Mouse (Mus musculus) ES-Bruce4 (cell line): ENCODE results near the gene Clec5a. TPM values are rescaled to one million over a fixed set of nuclear protein-coding genes. Genes with fewer than 3 reads are reported as not detected.
"Not testable (repeated sequence)": the region's sequence is repeated elsewhere in the genome, so short reads cannot be mapped to it uniquely, and the experiment has no call there.

Source experiments
- H3K27ac ChIP-seq: 2 replicates; pipeline ENCODE4 v1.5.1; 2012; ENCODE audit warnings: low read length, inconsistent platforms; ENCODE audit not compliant: insufficient read depth
- H3K27me3 ChIP-seq: 2 replicates; pipeline ENCODE4 v1.6.1; 2012; ENCODE audit warnings: mild to moderate bottlenecking, low read length, inconsistent platforms; ENCODE audit not compliant: control insufficient read depth, poor library complexity, insufficient read depth, severe bottlenecking
- H3K36me3 ChIP-seq: 2 replicates; pipeline ENCODE4 v1.6.1; 2012; ENCODE audit warnings: inconsistent platforms, mild to moderate bottlenecking, low read length, moderate library complexity; ENCODE audit not compliant: control insufficient read depth, poor library complexity, insufficient read depth, severe bottlenecking
- H3K4me1 ChIP-seq: one replicate; pipeline ENCODE4 v1.8.1; 2011; ENCODE audit warnings: low read length; ENCODE audit not compliant: control insufficient read depth, insufficient read depth
- H3K4me3 ChIP-seq: 2 replicates; pipeline ENCODE4 v1.5.1; 2011; ENCODE audit warnings: low read depth, mild to moderate bottlenecking, low read length
- H3K9ac ChIP-seq: 2 replicates; pipeline ENCODE4 v1.6.1; 2012; ENCODE audit warnings: low read depth, mild to moderate bottlenecking, inconsistent platforms; ENCODE audit not compliant: poor library complexity, severe bottlenecking
- H3K9me3 ChIP-seq: replicated peaks from 2 replicates; pipeline ENCODE4 v1.6.1; 2012; ENCODE audit warnings: mild to moderate bottlenecking, low read length, inconsistent platforms; ENCODE audit not compliant: control insufficient read depth, poor library complexity, insufficient read depth, severe bottlenecking
- CTCF ChIP-seq: IDR thresholded peaks from one replicate; pipeline ENCODE4 v1.8.1; 2011; ENCODE audit warnings: low read depth, low read length
- EP300 ChIP-seq: IDR thresholded peaks from 2 replicates; pipeline ENCODE4 v1.6.1; 2011; ENCODE audit warnings: low read depth, low read length; ENCODE audit not compliant: insufficient read depth
- POLR2A ChIP-seq: IDR thresholded peaks from one replicate; pipeline ENCODE4 v1.8.1; 2011; ENCODE audit warnings: low read length; ENCODE audit not compliant: insufficient read depth
- polyA plus RNA-seq: library from polyadenylated mRNA; stranded (reverse); fragments of >200 nt; gene quantifications from 2 replicates; pipeline ENCODE4 v1.2.4, GENCODE M21; 2011; ENCODE audit warnings: low read depth; ENCODE audit not compliant: missing spikeins, insufficient read depth, insufficient read length

Gene Clec5a
- polyA plus RNA-seq, 1 experiment: not detected

- Histone ChIP-seq H3K4me1 (no peaks in the 10 kb centered on the region), H3K27me3 (no peaks in the 10 kb centered on the region), H3K9ac (no peak overlapping the region), H3K36me3 (no peaks in the 10 kb centered on the region), H3K4me3 (no peak overlapping the region), H3K9me3 (no peaks in the 10 kb centered on the region), H3K27ac (no peak overlapping the region)
- no peak for TF ChIP-seq EP300
- no peak for TF ChIP-seq CTCF
- no peak for TF ChIP-seq POLR2A
Observed at GRCm38 (mm10) chr6:40610244-40610643, 24.6 kb upstream of the Clec5a start.

- no peaks in the 10 kb centered on the region for H3K36me3 ChIP-seq
- H3K27me3 ChIP-seq: no peaks in the 10 kb centered on the region
- H3K27ac ChIP-seq: no peak overlapping the region
Observed at GRCm38 (mm10) chr6:40607431-40607830, 21.8 kb upstream of the Clec5a start.

GRCm38 (mm10) chr6:40598546-40598945 is 12.9 kb upstream of the Clec5a start:
- not testable (repeated sequence) for H3K9me3 ChIP-seq, H3K36me3 ChIP-seq, H3K4me1 ChIP-seq, H3K9ac ChIP-seq, H3K27ac ChIP-seq, H3K27me3 ChIP-seq, H3K4me3 ChIP-seq

More at GRCm38 (mm10) chr6:40607431-40607830, 21.8 kb upstream of the Clec5a start:
- no peak for TF ChIP-seq EP300
- TF ChIP-seq CTCF: no peak
- no peak for TF ChIP-seq POLR2A
- Histone ChIP-seq H3K4me1 (no peaks in the 10 kb centered on the region), H3K4me3 (no peak overlapping the region), H3K9me3 (no peaks in the 10 kb centered on the region), H3K9ac (no peak overlapping the region)

- Histone ChIP-seq H3K27me3 (no peaks in the 10 kb centered on the region), H3K4me1 (no peaks in the 10 kb centered on the region), H3K36me3 (no peaks in the 10 kb centered on the region), H3K4me3 (no peak overlapping the region), H3K9ac (no peak overlapping the region), H3K27ac (no peak overlapping the region), H3K9me3 (no peaks in the 10 kb centered on the region)
- no peak for TF ChIP-seq EP300
- TF ChIP-seq POLR2A: no peak
- no peak for TF ChIP-seq CTCF
Observed at GRCm38 (mm10) chr6:40594804-40595550, 9.4 kb upstream of the Clec5a start.

GRCm38 (mm10) chr6:40588346-40588745 is 2.7 kb upstream of the Clec5a start:
- no peaks in the 10 kb centered on the region for H3K4me1 ChIP-seq
- TF ChIP-seq EP300: no peak
- TF ChIP-seq CTCF: no peak
- no peak overlapping the region for H3K9ac ChIP-seq
- H3K27ac ChIP-seq: no peak overlapping the region
- no peaks in the 10 kb centered on the region for H3K36me3 ChIP-seq
- no peak overlapping the region for H3K4me3 ChIP-seq
- H3K9me3 ChIP-seq: no peaks in the 10 kb centered on the region
- no peaks in the 10 kb centered on the region for H3K27me3 ChIP-seq

GRCm38 (mm10) chr6:40584336-40584735 is 1.3 kb downstream of the Clec5a start:
- Histone ChIP-seq H3K27ac (no peak overlapping the region), H3K4me3 (no peak overlapping the region), H3K9me3 (no peaks in the 10 kb centered on the region), H3K27me3 (no peaks in the 10 kb centered on the region), H3K9ac (no peak overlapping the region), H3K4me1 (no peaks in the 10 kb centered on the region), H3K36me3 (no peaks in the 10 kb centered on the region)
- TF ChIP-seq EP300 (no peak), CTCF (no peak), POLR2A (no peak)
